Mouse (Mus musculus) intestine, embryonic 16.5 days (tissue): ENCODE data around the gene Pde6h. TPM values are rescaled to one million over a fixed set of nuclear protein-coding genes. Genes with fewer than 3 reads are reported as not detected.
"Not testable (repeated sequence)": the region's sequence is repeated elsewhere in the genome, so short reads cannot be mapped to it uniquely, and the experiment has no call there.

Source experiments
- ATAC-seq: fragments of 200-750 bp; cut with Nextera tagmentation; 2 replicates; pipeline ENCODE4 v1.8.0; 2017; ENCODE audit warnings: moderate TSS enrichment, moderate library complexity
- H3K27ac ChIP-seq: fragments of 300-500 bp; sonication (generic); 2 replicates; pipeline ENCODE4 v1.5.1; 2014; ENCODE audit warnings: mild to moderate bottlenecking, low read length
- H3K27me3 ChIP-seq: fragments of 300-500 bp; sonication (generic); replicated peaks from 2 replicates; pipeline ENCODE4 v1.6.1; 2014; ENCODE audit warnings: low read length, control low read depth, mixed read lengths; ENCODE audit not compliant: control insufficient read depth, insufficient read depth
- H3K36me3 ChIP-seq: fragments of 300-500 bp; sonication (generic); 2 replicates; pipeline ENCODE4 v1.6.1; 2014; ENCODE audit warnings: low read length, control low read depth; ENCODE audit not compliant: control insufficient read depth, insufficient read depth
- H3K4me1 ChIP-seq: fragments of 300-500 bp; sonication (generic); 2 replicates; pipeline ENCODE4 v1.6.1; 2014; ENCODE audit warnings: low read length, control low read depth, mixed read lengths; ENCODE audit not compliant: control insufficient read depth, insufficient read depth
- H3K4me2 ChIP-seq: fragments of 300-500 bp; sonication (generic); 2 replicates; pipeline ENCODE4 v1.6.1; 2014; ENCODE audit warnings: low read depth, low read length, control low read depth
- H3K4me3 ChIP-seq: fragments of 300-500 bp; sonication (generic); 2 replicates; pipeline ENCODE4 v1.5.1; 2014; ENCODE audit warnings: mild to moderate bottlenecking, low read length
- H3K9ac ChIP-seq: fragments of 300-500 bp; sonication (generic); 2 replicates; pipeline ENCODE4 v1.6.1; 2014; ENCODE audit warnings: low read depth, low read length
- H3K9me3 ChIP-seq: fragments of 300-500 bp; sonication (generic); 2 replicates; pipeline ENCODE4 v1.6.1; 2016; ENCODE audit warnings: low read length, control low read depth; ENCODE audit not compliant: control insufficient read depth
- WGBS: fragments of 180-500 bp; shearing (Covaris S2); extraction: QIAGEN DNeasy Blood & Tissue Kit; methylation state at CpG from one replicate; pipeline ENCODE4 v1.1.7; 2014; 5-methylcytosine and 5-hydroxymethylcytosine counted together
- polyA plus RNA-seq: library from polyadenylated mRNA; unstranded; fragments of >200 nt; fragmentation: Nextera tagmentation; extraction: Ambion mirVana; gene quantifications from 2 replicates; pipeline ENCODE4 v1.2.1, GENCODE M21; 2015

The Pde6h gene
- 0.40 TPM in 1 of 2 replicates, not detected in the other for polyA plus RNA-seq

DNA sequence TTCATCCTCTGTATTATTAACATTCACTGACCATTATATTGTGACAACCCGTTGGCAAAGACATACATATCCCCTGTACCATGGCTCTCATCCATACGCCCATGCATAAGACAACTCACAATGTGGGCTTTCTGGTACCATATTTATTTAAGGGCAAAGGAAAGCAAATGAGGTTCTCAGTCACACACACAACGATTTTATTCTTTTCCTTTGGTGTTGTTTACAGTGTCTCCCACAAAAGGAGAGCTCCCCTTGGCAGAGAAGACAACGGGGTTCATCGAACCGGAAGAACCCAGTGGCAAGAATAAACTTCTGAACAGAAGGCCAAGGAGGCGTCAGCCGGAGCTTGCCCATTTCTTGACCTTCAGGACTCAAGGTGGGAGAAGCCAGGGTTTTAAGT lies at the start of gene Pde6h:
Pde6h (plus strand) TSS at position 301 of the 400 bp plus-strand sequence.
- Histone ChIP-seq H3K9me3 (no peaks in the 10 kb centered on the region), H3K4me1 (peaks cover 2% of the 10 kb centered on the region; the same call in 1 of the 2 replicates), H3K4me3 (no peak within 1 kb of the TSS), H3K4me2 (no peak within 1 kb of the TSS), H3K27me3 (no peaks in the 10 kb centered on the region), H3K9ac (no peak within 1 kb of the TSS), H3K36me3 (no peaks in the 10 kb centered on the region), H3K27ac (no peak within 1 kb of the TSS)
- ATAC-seq, result no peak
- WGBS, result 90% methylated on average over 8 of the region's 8 CpGs

DNA sequence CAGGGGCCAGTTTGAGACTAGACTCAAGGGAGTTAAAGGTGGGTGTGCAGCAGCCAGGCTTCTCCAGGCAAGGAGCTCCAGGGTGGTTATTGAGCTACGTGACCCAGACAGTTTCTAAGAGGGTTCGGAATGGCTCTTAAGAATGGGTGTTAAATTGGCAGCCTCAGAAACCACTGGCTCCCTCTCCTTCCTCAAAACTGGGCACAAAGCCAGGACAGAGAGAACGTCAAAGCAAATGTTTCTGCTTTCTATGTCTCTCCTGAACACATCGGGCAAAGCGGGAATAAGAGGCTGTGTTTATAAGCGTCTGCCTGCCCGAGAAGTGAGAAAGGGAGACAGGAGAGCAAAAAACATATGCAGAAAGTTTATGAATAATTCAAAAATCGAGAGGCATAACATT lies 49.0 kb upstream of the Pde6h start:
- H3K27me3 ChIP-seq, result no peaks in the 10 kb centered on the region
- ATAC-seq, result no peak
- WGBS, result 41% methylated on average over 8 of the region's 8 CpGs
- H3K36me3 ChIP-seq, result no peaks in the 10 kb centered on the region
- no peak overlapping the region for H3K4me3 ChIP-seq
- peak overlapping the region; percentile 27; the same call in 1 of the 2 replicates for H3K4me2 ChIP-seq
- no peak overlapping the region for H3K9ac ChIP-seq
- no peaks in the 10 kb centered on the region for H3K9me3 ChIP-seq
- H3K27ac ChIP-seq, result no peak overlapping the region
- H3K4me1 ChIP-seq, result peaks cover 4% of the 10 kb centered on the region; the same call in 1 of the 2 replicates

DNA sequence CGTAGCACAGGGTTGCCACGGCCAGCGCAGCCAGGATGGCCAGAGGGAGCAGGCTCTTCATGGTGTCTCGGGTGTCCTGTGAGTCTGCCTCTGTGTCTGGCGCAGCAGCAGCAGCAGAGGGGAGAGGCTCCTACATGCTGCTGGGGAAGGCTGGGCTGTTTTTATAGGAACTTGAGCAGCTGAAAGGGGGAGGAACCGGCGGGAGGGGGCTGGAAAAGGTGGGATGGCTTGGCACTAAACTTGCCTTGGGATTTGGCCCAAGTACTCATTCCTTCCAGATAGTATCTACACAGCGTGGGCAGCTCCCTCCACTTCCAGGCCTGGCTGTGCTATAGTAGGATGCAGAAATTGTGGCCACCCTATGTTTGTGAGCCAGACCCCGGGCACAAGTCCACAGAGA lies 48.0 kb upstream of the Pde6h start, which contains the start of gene Mgp:
Mgp (minus strand) TSS at position 154 of the 400 bp plus-strand sequence.
- Histone ChIP-seq H3K36me3 (no peaks in the 10 kb centered on the region), H3K27me3 (no peaks in the 10 kb centered on the region), H3K4me2 (peak within 1 kb of the TSS; percentile 27), H3K4me3 (peak within 1 kb of the TSS; percentile 35), H3K9me3 (no peaks in the 10 kb centered on the region), H3K9ac (peak within 1 kb of the TSS; percentile 64), H3K27ac (peak within 1 kb of the TSS; percentile 37; the same call in 1 of the 2 replicates), H3K4me1 (peaks cover 4% of the 10 kb centered on the region; the same call in 1 of the 2 replicates)
- WGBS, result 37% methylated on average over 9 of the region's 9 CpGs
- peak; percentile 71 for ATAC-seq

- no peak overlapping the region for H3K9ac ChIP-seq
- no peaks in the 10 kb centered on the region for H3K36me3 ChIP-seq
- H3K27me3 ChIP-seq, result no peaks in the 10 kb centered on the region
- H3K27ac ChIP-seq, result no peak overlapping the region
- 68% methylated on average over 8 of the region's 8 CpGs for WGBS
- no peaks in the 10 kb centered on the region for H3K9me3 ChIP-seq
- no peak for ATAC-seq
- no peak overlapping the region for H3K4me2 ChIP-seq
- no peaks in the 10 kb centered on the region for H3K4me1 ChIP-seq
- H3K4me3 ChIP-seq, result no peak overlapping the region
Measured at GRCm38 (mm10) chr6:136881678-136882077, 42.0 kb upstream of the Pde6h start.

GRCm38 (mm10) chr6:136883431-136883915 lies 40.2 kb upstream of the Pde6h start:
- H3K9me3 ChIP-seq, result no peaks in the 10 kb centered on the region
- ATAC-seq, result no peak
- H3K36me3 ChIP-seq, result no peaks in the 10 kb centered on the region
- no peaks in the 10 kb centered on the region for H3K27me3 ChIP-seq
- H3K4me2 ChIP-seq, result no peak overlapping the region
- 68% methylated on average over 3 of the region's 3 CpGs for WGBS
- H3K4me1 ChIP-seq, result peaks cover 6% of the 10 kb centered on the region; the same call in 1 of the 2 replicates
- H3K4me3 ChIP-seq, result no peak overlapping the region
- no peak overlapping the region for H3K27ac ChIP-seq
- H3K9ac ChIP-seq, result no peak overlapping the region

- Histone ChIP-seq H3K36me3 (no peaks in the 10 kb centered on the region), H3K9ac (no peak overlapping the region), H3K9me3 (no peaks in the 10 kb centered on the region), H3K4me3 (no peak overlapping the region), H3K4me2 (no peak overlapping the region), H3K27ac (no peak overlapping the region), H3K4me1 (peaks cover 6% of the 10 kb centered on the region; the same call in 1 of the 2 replicates), H3K27me3 (no peaks in the 10 kb centered on the region)
- ATAC-seq, result no peak
- 93% methylated on average over 6 of the region's 6 CpGs for WGBS
Measured at GRCm38 (mm10) chr6:136883961-136884360, 39.7 kb upstream of the Pde6h start.

DNA sequence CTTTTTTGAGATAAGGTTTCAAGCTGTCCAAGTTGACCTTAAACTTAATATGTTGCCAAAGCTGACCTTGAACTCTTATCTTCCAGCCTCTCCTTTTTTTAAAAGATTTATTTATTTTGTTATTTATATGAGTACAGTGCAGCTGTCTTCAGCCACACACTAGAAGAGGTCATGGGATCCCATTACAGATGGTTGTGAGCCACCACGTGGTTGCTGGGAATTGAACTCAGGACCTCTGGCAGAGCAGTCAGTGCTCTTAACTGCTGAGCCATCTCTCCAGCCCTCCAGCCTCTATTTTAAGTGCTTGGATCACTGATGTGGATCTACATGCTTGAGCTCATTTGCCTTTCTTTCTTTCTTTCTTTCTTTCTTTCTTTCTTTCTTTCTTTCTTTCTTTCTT lies 38.9 kb upstream of the Pde6h start:
- not testable (repeated sequence) for H3K9me3 ChIP-seq, H3K36me3 ChIP-seq, H3K4me1 ChIP-seq, H3K4me2 ChIP-seq, H3K4me3 ChIP-seq, H3K9ac ChIP-seq, H3K27ac ChIP-seq, H3K27me3 ChIP-seq, ATAC-seq
- WGBS, result 38% methylated on average over 1 of the region's 1 CpGs

DNA sequence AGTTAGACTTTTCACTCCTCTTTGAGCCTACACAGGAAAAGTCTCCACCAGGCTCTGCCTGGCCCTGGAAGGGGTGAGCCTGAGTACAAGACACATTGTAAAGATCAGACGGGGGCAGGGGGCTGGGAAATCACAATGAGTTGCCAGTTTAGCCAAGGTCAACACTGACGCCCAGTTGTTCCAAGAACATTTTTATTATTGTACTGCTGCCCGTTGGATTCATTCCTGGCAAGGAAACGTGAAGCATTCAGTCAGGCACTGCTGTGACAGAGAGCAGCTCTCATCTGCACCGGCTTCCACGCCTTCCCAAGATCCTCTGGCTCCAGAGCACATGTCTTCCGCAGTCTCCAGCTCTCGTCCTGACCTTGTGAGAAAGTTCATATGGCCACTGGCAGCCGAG lies 35.8 kb upstream of the Pde6h start:
- Histone ChIP-seq H3K36me3 (no peaks in the 10 kb centered on the region), H3K4me1 (peaks cover 6% of the 10 kb centered on the region; the same call in 1 of the 2 replicates), H3K9me3 (no peaks in the 10 kb centered on the region), H3K27ac (peak overlapping the region; percentile 35; the same call in 1 of the 2 replicates), H3K4me2 (no peak overlapping the region), H3K4me3 (no peak overlapping the region), H3K27me3 (no peaks in the 10 kb centered on the region), H3K9ac (no peak overlapping the region)
- WGBS, result 46% methylated on average over 9 of the region's 9 CpGs
- peak; percentile 40; the same call in 1 of the 2 replicates for ATAC-seq

DNA sequence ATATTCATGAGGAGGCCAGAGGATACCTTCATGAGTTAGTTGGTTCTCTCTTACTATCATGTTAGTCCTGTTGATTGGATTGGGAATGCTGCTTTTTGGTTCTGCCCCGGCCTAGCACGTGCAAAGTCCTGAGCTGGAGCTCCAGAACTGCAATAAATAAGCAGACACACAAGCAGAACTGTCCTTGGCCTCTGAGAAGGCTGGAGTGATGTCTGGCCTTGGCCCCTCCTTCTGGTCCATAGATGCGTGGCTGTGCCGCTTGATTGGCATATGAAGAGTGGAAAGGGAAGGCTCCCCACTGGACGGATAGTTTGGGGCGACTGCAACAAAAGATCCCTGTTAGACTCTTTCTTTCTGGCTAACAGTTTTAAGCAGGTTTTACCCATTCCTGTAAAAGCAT lies 34.6 kb upstream of the Pde6h start:
- no peaks in the 10 kb centered on the region for H3K27me3 ChIP-seq
- no peak overlapping the region for H3K4me3 ChIP-seq
- no peak for ATAC-seq
- H3K9ac ChIP-seq, result no peak overlapping the region
- WGBS, result 91% methylated on average over 6 of the region's 6 CpGs
- H3K27ac ChIP-seq, result no peak overlapping the region
- no peaks in the 10 kb centered on the region for H3K36me3 ChIP-seq
- H3K9me3 ChIP-seq, result no peaks in the 10 kb centered on the region
- no peak overlapping the region for H3K4me2 ChIP-seq
- H3K4me1 ChIP-seq, result peaks cover 6% of the 10 kb centered on the region; the same call in 1 of the 2 replicates

DNA sequence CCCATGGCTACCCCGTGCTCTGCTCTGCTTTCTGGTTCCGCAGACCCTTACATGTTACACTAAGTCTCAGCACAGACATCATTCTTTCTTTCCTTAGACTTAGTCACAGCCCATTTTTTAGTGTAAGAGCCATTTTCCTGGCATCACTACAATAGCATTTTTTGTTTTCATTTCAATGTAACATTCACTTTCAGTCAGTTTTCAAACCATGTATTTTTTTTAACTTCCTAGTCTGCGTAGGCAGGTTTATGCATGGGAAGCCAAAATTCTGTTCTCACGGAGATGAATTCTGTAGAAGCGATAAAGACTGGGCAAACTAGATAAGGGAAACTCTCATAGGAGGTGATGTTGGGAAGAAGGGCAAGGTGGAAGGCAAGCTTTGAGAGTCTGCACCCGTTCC lies 34.1 kb upstream of the Pde6h start:
- ATAC-seq, result no peak
- H3K27ac ChIP-seq, result no peak overlapping the region
- no peaks in the 10 kb centered on the region for H3K9me3 ChIP-seq
- no peaks in the 10 kb centered on the region for H3K36me3 ChIP-seq
- no peak overlapping the region for H3K9ac ChIP-seq
- H3K27me3 ChIP-seq, result no peaks in the 10 kb centered on the region
- 90% methylated on average over 6 of the region's 6 CpGs for WGBS
- H3K4me2 ChIP-seq, result no peak overlapping the region
- peaks cover 6% of the 10 kb centered on the region; the same call in 1 of the 2 replicates for H3K4me1 ChIP-seq
- no peak overlapping the region for H3K4me3 ChIP-seq
